Mouse (Mus musculus) adrenal gland, adult 2 months (tissue): ENCODE results near the gene Gnl1. TPM values are rescaled to one million over a fixed set of nuclear protein-coding genes. Genes with fewer than 3 reads are reported as not detected.
"Not testable (repeated sequence)": the region's sequence is repeated elsewhere in the genome, so short reads cannot be mapped to it uniquely, and the experiment has no call there.

Source experiments
- DNase-seq: peaks from one replicate; pipeline ENCODE4 v3.0.0; 2021
- microRNA-seq, 2 experiments: library from miRNA; unstranded; fragments of <30 nt; microRNA quantifications; one replicate each; pipeline ENCODE4 v1.2.0; 2021
- polyA plus RNA-seq: library from polyadenylated mRNA; depleted of rRNA; stranded (reverse); fragments of >200 nt; gene quantifications from 2 replicates; pipeline ENCODE4 v1.2.3, GENCODE M21; 2012; rRNA removed
- total RNA-seq, 2 experiments: library from RNA; stranded (reverse); gene quantifications; 2 replicates each; pipeline ENCODE4 v1.2.3; 2021

The Gnl1 gene
- total and polyA plus RNA-seq, 3 experiments, result 26.9 to 53.1 (median 38.1) TPM

- DNase-seq, result peak; percentile 58
Measured at GRCm38 (mm10) chr17:36023710-36024654, 44.3 kb downstream of the Gnl1 start.

- DNase-seq, result no peak
Measured at GRCm38 (mm10) chr17:36025197-36025596, 45.5 kb downstream of the Gnl1 start.

DNA sequence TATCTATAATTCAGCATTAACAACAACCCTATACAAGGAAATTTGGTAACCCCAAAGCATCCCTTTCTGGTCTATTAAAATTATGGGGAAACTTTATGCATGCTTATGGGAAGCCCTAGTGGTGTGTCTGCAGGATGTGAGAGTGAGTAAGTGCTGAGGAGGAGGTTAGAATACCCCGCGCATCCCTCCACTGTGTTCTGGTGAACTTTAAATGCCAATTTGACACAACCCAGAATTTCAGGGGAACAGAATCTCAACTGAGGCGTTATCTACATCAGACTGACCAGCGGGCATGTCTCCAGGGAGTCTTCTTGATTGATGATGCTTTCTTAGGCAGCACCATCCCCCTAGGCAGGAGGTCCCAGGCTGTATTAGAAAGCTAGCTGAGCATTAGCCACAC lies 46.2 kb downstream of the Gnl1 start:
- no peak for DNase-seq

DNA sequence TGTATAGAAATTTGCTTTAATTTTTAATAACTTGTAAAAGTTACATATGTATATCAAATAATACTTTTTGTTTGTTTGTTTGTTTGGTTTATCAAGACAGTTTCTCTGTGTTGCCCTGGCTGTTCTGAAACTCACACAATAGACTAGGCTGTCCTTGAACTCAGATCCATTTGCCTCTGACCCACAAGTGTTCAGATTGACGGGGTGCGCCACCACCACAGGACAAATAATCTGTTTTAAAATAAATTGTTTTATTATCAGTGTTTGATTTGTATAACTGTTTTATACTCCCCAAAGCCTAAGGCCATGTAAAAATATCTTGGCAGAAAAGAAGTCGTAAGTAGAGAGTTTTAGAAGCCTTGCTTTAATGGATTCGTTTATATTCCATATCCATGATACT lies 48.0 kb downstream of the Gnl1 start:
- DNase-seq, result no peak

DNA sequence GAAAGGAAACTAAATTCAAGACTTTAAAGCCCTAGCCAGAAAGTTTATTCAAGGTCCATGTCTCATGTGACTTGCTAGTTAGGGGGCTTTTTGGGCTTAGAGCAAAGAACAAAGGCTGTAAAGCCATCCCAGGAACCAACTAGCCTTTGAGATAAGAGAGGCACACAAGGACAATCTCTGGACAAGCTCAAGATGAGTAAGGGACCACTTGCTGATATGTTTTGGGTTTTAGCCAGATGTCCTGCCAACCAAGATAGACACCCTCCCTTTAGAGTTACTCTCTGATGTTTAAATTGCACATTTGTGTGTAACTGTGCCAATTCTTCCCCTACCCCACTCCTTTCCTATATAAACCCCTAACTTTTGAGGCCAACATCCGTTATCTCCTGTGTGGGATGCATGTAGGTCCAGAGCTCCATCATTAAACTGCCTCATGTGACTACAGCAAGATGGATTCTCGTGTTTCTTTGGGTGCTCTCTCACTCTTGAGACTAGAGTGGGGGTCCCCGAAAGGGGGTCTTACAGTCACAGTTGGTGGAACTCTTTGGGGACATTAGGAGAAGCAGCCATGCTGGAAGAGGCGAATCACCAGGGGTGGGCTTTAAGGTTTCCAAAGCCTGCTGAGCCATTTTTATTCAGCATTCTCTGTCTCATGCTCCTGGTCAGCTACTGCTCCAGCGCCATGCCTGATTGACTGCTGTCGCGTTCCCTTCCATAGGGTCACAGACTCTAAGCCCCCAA lies 49.4 kb downstream of the Gnl1 start:
- DNase-seq, result no peak

DNA sequence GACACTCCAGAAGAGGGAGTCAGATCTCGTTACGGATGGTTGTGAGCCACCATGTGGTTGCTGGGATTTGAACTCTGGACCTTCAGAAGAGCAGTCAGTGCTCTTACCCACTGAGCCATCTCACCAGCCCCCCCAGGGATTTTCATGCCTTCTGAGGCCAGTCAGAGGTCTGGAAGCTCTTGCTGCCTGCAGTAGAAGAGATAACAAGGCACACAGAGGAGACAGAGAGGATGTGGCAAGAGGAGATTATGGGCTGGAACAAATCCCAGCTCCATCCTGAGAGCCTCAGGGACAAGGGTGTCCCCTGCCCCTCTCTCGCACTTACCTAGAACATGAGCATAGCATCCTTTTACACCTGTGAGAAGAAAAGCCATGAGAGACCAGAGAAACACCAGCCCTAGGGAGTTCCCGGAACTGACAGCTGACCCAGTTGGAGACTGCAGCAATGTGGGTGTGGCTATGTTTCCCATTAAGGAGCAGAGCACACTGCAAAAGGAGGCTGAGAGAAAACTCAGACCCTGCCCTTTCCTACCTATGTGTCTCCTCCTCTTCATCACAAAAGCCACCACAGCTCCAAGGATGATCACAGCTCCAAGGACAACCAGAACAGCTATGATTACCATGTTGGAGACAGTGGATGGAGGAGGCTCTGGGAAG lies 50.5 kb downstream of the Gnl1 start:
- not testable (repeated sequence) for DNase-seq

GRCm38 (mm10) chr17:36030703-36031582 lies 51.3 kb downstream of the Gnl1 start:
- DNase-seq, result not testable (repeated sequence)

- peak; percentile 73 for DNase-seq
Measured at GRCm38 (mm10) chr17:36031583-36032331, 52.1 kb downstream of the Gnl1 start.

DNA sequence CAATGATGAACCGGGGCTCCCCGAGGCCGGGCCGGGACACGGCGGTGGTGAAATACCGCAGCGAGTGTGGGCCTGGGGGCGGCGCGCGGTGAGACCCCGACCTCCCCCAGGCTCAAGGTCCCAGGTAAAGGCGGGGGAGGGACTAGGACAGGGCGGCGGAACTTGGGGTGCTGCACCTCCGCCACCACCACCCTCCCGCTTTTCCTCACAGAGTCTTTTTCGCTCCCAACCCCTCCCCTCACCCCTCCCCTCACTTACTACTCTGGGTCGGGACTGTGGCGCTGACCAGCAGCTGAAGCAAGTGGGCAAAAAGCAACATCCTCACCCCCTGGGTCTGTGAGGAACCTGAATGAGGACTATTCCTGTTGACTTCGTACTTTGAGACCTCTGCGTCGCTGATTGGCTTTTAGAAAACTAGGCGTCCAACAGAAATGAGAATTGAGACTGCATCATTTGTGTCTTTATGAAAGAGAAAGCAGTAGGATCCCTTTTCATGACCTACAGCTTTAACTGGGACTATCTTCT lies 52.8 kb downstream of the Gnl1 start, which contains the start of gene H2-T23:
Gene H2-T23, minus strand, starts transcription at position 505 of the 525 bp plus-strand sequence.
- peak; percentile 77 for DNase-seq

- DNase-seq, result not testable (repeated sequence)
Measured at GRCm38 (mm10) chr17:36034524-36034923, 54.9 kb downstream of the Gnl1 start.

DNA sequence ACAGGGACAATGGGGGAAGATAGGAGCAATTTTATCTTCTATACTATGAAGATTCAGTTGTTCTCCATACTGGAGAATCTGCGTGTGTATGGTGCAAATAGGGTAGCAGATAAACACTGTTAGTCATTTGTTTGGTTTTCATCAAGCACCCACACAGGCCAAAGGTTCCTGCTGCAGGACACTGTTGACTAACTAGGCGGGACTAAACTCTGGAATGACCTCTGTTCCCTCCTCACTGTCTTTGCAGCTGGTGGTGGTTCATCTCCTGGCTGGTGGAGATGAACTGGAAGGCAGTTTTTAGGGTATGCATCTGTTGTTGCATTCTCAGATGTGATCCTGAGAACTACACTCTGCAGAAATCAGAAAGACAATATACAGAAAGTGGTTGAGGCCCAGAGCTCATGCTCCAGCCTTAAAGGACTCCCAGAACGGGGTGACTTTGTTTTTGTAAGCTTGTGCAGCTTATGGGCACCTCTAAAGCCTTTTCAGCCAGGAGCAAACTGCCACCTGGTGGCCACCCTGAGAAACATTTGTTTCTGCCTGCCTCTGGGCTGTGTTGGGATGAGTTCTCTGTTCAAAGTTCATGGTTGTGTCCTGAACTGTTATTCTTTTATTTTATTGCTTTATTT lies 55.5 kb downstream of the Gnl1 start:
- DNase-seq, result peak; percentile 74

GRCm38 (mm10) chr17:36036126-36036525 lies 56.5 kb downstream of the Gnl1 start:
- not testable (repeated sequence) for DNase-seq

Small RNA genes within 50 kb of the gene (microRNA-seq; reads per million reads assigned to microRNA genes)
- gene Mir877, result 78.8 to 158 reads per million in 2 experiments

Other genes starting within 250 kb of the Gnl1 start
- 10 to 100 TPM in 1 of 2 experiments, 1 to 10 TPM in 1; 9.6 to 13.8 TPM for gene Ier3, start 158.2 kb upstream of the Gnl1 start, total RNA-seq
- gene Ier3, start 158.2 kb upstream of the Gnl1 start, polyA plus RNA-seq, result 17.1 and 17.6 TPM in 2 replicates
- 10 to 100 TPM; 59.0 to 74.4 TPM for gene Flot1, start 156.6 kb upstream of the Gnl1 start, total RNA-seq
- 61.0 and 66.2 TPM in 2 replicates for gene Flot1, start 156.6 kb upstream of the Gnl1 start, polyA plus RNA-seq
- gene Tubb5, start 141.5 kb upstream of the Gnl1 start, total RNA-seq, result 100 to 1,000 TPM; 152 to 198 TPM
- gene Tubb5, start 141.5 kb upstream of the Gnl1 start, polyA plus RNA-seq, result 137 and 156 TPM in 2 replicates
- gene Mdc1, start 138.3 kb upstream of the Gnl1 start, total RNA-seq, result 10 to 100 TPM; 15.4 to 20.8 TPM
- gene Mdc1, start 138.3 kb upstream of the Gnl1 start, polyA plus RNA-seq, result 3.6 and 5.9 TPM in 2 replicates
- 1 to 10 TPM; 3.3 to 4.8 TPM for gene Nrm, start 118.5 kb upstream of the Gnl1 start, total RNA-seq
- 9.3 and 11.7 TPM in 2 replicates for gene Nrm, start 118.5 kb upstream of the Gnl1 start, polyA plus RNA-seq
- gene Ppp1r18, start 114.3 kb upstream of the Gnl1 start, total RNA-seq, result 10 to 100 TPM; 27.3 to 42.6 TPM
- gene Ppp1r18, start 114.3 kb upstream of the Gnl1 start, polyA plus RNA-seq, result 37.3 and 45.3 TPM in 2 replicates
- 10 to 100 TPM; 40.5 to 46.2 TPM for gene Dhx16, start 100.0 kb upstream of the Gnl1 start, total RNA-seq
- 42.6 and 46.1 TPM in 2 replicates for gene Dhx16, start 100.0 kb upstream of the Gnl1 start, polyA plus RNA-seq
- 10 to 100 TPM; 51.6 to 52.6 TPM for gene 2310061I04Rik, start 82.4 kb upstream of the Gnl1 start, total RNA-seq
- 112 and 122 TPM in 2 replicates for gene 2310061I04Rik, start 82.4 kb upstream of the Gnl1 start, polyA plus RNA-seq
- 10 to 100 TPM; 27.4 to 40.0 TPM for gene Atat1, start 69.8 kb upstream of the Gnl1 start, total RNA-seq
- 128 and 145 TPM in 2 replicates for gene Atat1, start 69.8 kb upstream of the Gnl1 start, polyA plus RNA-seq
- gene Mrps18b, start 63.5 kb upstream of the Gnl1 start, total RNA-seq, result 100 to 1,000 TPM; 111 to 114 TPM
- 91.6 and 101 TPM in 2 replicates for gene Mrps18b, start 63.5 kb upstream of the Gnl1 start, polyA plus RNA-seq
- 100 to 1,000 TPM in 1 of 2 experiments, 10 to 100 TPM in 1; 64.6 to 140 TPM for gene Ppp1r10, start 63.4 kb upstream of the Gnl1 start, total RNA-seq
- 24.7 and 32.8 TPM in 2 replicates for gene Ppp1r10, start 63.4 kb upstream of the Gnl1 start, polyA plus RNA-seq
- 10 to 100 TPM; 83.5 to 86.8 TPM for gene Abcf1, start 10.1 kb upstream of the Gnl1 start, total RNA-seq
- gene Abcf1, start 10.1 kb upstream of the Gnl1 start, polyA plus RNA-seq, result 66.0 and 78.9 TPM in 2 replicates
- 10 to 100 TPM; 19.5 to 19.8 TPM for gene Prr3, start 385 bp downstream of the Gnl1 start, total RNA-seq
- gene Prr3, start 385 bp downstream of the Gnl1 start, polyA plus RNA-seq, result 19.1 and 20.6 TPM in 2 replicates
- 1 to 10 TPM; 6.6 to 8.2 TPM for gene H2-T24, start 40.7 kb downstream of the Gnl1 start, total RNA-seq
- gene H2-T24, start 40.7 kb downstream of the Gnl1 start, polyA plus RNA-seq, result 3.6 and 3.7 TPM in 2 replicates
- 10 to 100 TPM; 49.7 to 65.2 TPM for gene H2-T23, start 53.0 kb downstream of the Gnl1 start, total RNA-seq
- gene H2-T23, start 53.0 kb downstream of the Gnl1 start, polyA plus RNA-seq, result 156 and 162 TPM in 2 replicates
- gene H2-T22, start 62.9 kb downstream of the Gnl1 start, total RNA-seq, result 10 to 100 TPM; 32.2 to 42.9 TPM
- gene H2-T22, start 62.9 kb downstream of the Gnl1 start, polyA plus RNA-seq, result 34.7 and 38.6 TPM in 2 replicates
- under 1 TPM in 1 of 2 experiments, not detected in 1; 0.23 TPM for gene Gm6034, start 63.1 kb downstream of the Gnl1 start, total RNA-seq
- gene Gm6034, start 63.1 kb downstream of the Gnl1 start, polyA plus RNA-seq, result 0.10 and 0.50 TPM in 2 replicates
- 1 to 10 TPM; 4.4 to 8.2 TPM for gene Gm11127, start 78.5 kb downstream of the Gnl1 start, total RNA-seq
- gene Gm11127, start 78.5 kb downstream of the Gnl1 start, polyA plus RNA-seq, result not detected in 2 replicates
- under 1 TPM in 1 of 2 experiments, not detected in 1; 0.41 TPM for gene Gm19684, start 141.8 kb downstream of the Gnl1 start, total RNA-seq
- gene Gm19684, start 141.8 kb downstream of the Gnl1 start, polyA plus RNA-seq, result 0.33 and 0.36 TPM in 2 replicates
- not detected for gene Gm7030, start 149.6 kb downstream of the Gnl1 start, total RNA-seq
- gene Gm7030, start 149.6 kb downstream of the Gnl1 start, polyA plus RNA-seq, result not detected in 2 replicates
- not detected for gene Gm8909, start 188.7 kb downstream of the Gnl1 start, total RNA-seq
- gene Gm8909, start 188.7 kb downstream of the Gnl1 start, polyA plus RNA-seq, result 0.19 TPM in 1 of 2 replicates, not detected in the other
- not detected for gene H2-T3, start 210.4 kb downstream of the Gnl1 start, total RNA-seq
- gene H2-T3, start 210.4 kb downstream of the Gnl1 start, polyA plus RNA-seq, result not detected in 2 replicates